In the genomic region with DNA sequence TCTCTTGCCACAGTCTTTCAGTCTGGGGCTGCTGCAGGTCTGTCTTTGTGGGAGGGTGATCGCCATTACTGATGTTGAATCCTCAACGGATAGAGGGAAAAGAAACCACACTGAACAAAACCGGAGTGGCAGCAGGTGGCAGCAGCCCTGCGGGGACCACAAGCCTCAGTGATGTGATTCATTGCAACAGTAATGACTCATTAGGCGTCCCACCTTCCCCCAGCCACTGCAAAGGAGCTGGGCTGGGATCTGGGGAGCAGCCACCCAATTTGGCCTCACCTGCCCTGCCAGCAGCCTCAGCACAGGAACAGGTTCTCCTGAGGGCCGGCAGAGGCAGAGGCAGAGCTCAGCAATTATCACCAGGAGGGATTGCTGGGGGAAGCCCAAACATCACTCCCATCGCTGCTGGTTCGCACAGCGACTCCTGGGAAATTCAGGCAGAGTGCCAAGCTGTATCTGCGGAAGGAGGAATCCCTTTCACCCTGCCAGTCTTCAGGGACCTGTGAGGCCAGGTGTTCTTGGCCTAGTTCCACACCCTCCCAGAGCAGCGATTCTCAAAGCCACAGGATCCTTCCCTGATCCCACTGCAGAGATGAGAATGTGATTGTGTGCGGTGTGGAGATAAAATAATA, we compare ENCODE assay signal across 7 mouse cellular contexts. TPM values are rescaled to one million over a fixed set of nuclear protein-coding genes. Genes with fewer than 3 reads are reported as not detected.
DNase-seq lines count a peak whose midpoint lies in the region; ATAC-seq and TF ChIP-seq lines count a peak whose summit lies in the region.

No protein-coding gene starts in this region.

- H3K4me3 ChIP-seq in kidney, postnatal 0 days (replicated peaks; ENCODE audit: low read depth, low read length): no peak overlapping the region
- H3K4me3 ChIP-seq in kidney, embryonic 14.5 days (ENCODE audit: low read length): no peak overlapping the region
- H3K4me3 ChIP-seq in hindbrain, embryonic 16.5 days (ENCODE audit: low read length): no peak overlapping the region
- no peak overlapping the region for H3K4me3 ChIP-seq in midbrain, embryonic 14.5 days (replicated peaks; ENCODE audit: low read depth, low read length)

- H3K27me3 ChIP-seq in kidney, postnatal 0 days (ENCODE audit: insufficient read depth, low read length): no peaks in the 10 kb centered on the region
- H3K27me3 ChIP-seq in kidney, embryonic 14.5 days (ENCODE audit: control insufficient read depth, insufficient read depth, low read length): no peaks in the 10 kb centered on the region
- H3K27me3 ChIP-seq in hindbrain, embryonic 16.5 days (replicated peaks; ENCODE audit: control insufficient read depth, insufficient read depth, low read length): no peaks in the 10 kb centered on the region
- H3K27me3 ChIP-seq in midbrain, embryonic 14.5 days (ENCODE audit: control insufficient read depth, insufficient read depth, low read length): no peaks in the 10 kb centered on the region

- TF ChIP-seq CTCF in kidney, postnatal 0 days (IDR thresholded peaks at IDR 0.05; ENCODE audit: low read depth): peak; percentile 45
- TF ChIP-seq CTCF in brain, embryonic 14.5 days (IDR thresholded peaks at IDR 0.05; ENCODE audit: borderline replicate concordance, extremely low read depth, insufficient read depth, insufficient read length): no peak

- ATAC-seq in kidney, postnatal 0 days (replicated peaks; ENCODE audit: low FRiP score, low read depth): no peak
- ATAC-seq in kidney, embryonic 14.5 days (ENCODE audit: low FRiP score, low TSS enrichment): no peak
- no peak for ATAC-seq in hindbrain, embryonic 16.5 days
- ATAC-seq in midbrain, embryonic 14.5 days (ENCODE audit: low FRiP score, low TSS enrichment): 0 out of 2 replicates have a peak, but pooled peaks have one; percentile 12

- H3K27ac ChIP-seq in kidney, postnatal 0 days: no peak overlapping the region
- no peak overlapping the region for H3K27ac ChIP-seq in kidney, embryonic 14.5 days (ENCODE audit: low read depth, low read length)
- H3K27ac ChIP-seq in hindbrain, embryonic 16.5 days (ENCODE audit: low read depth, low read length): peak overlapping the region; percentile 57
- H3K27ac ChIP-seq in midbrain, embryonic 14.5 days (replicated peaks; ENCODE audit: low read depth, low read length): peak overlapping the region; percentile 82

- no peak overlapping the region for H3K9ac ChIP-seq in kidney, postnatal 0 days (ENCODE audit: low read depth, low read length)
- no peak overlapping the region for H3K9ac ChIP-seq in kidney, embryonic 14.5 days (ENCODE audit: low read depth, low read length)
- H3K9ac ChIP-seq in hindbrain, embryonic 16.5 days (ENCODE audit: low read depth, low read length): no peak overlapping the region
- H3K9ac ChIP-seq in midbrain, embryonic 14.5 days (replicated peaks; ENCODE audit: low read length): 0 out of 2 replicates have a peak overlapping the region, but pooled peaks have one; percentile 12

- no peaks in the 10 kb centered on the region for H3K4me1 ChIP-seq in kidney, postnatal 0 days (replicated peaks; ENCODE audit: insufficient read depth, low read length)
- peaks cover 6% of the 10 kb centered on the region; the same call in 1 of the 2 replicates for H3K4me1 ChIP-seq in kidney, embryonic 14.5 days (ENCODE audit: control insufficient read depth, insufficient read depth, low read length)
- peaks cover 13% of the 10 kb centered on the region for H3K4me1 ChIP-seq in hindbrain, embryonic 16.5 days (ENCODE audit: control insufficient read depth, insufficient read depth, low read depth, low read length)
- peaks cover 29% of the 10 kb centered on the region for H3K4me1 ChIP-seq in midbrain, embryonic 14.5 days (ENCODE audit: control insufficient read depth, insufficient read depth, low read length)

- DNase-seq in kidney, postnatal 0 days (ENCODE audit: low spot score): peak; percentile 34
- peak; percentile 74 for DNase-seq in brain, embryonic 14.5 days (ENCODE audit: low read depth)
- peak; percentile 64 for DNase-seq in midbrain, embryonic 14.5 days
- DNase-seq in spleen, adult 18-20 months: no peak
- no peak for DNase-seq in spleen, postnatal 36 days (ENCODE audit: low spot score in 2 of 2)

- 25% methylated on average over 12 of the region's 12 CpGs for WGBS in kidney, postnatal 0 days
- 34% methylated on average over 12 of the region's 12 CpGs for WGBS in kidney, embryonic 14.5 days
- WGBS in hindbrain, embryonic 16.5 days: 11% methylated on average over 12 of the region's 12 CpGs
- WGBS in midbrain, embryonic 14.5 days: 16% methylated on average over 12 of the region's 12 CpGs

- H3K36me3 ChIP-seq in kidney, postnatal 0 days (ENCODE audit: insufficient read depth, low read length): 0 out of 2 replicates have a peak, but pooled peaks cover 5% of the 10 kb centered on the region
- no peaks in the 10 kb centered on the region for H3K36me3 ChIP-seq in kidney, embryonic 14.5 days (ENCODE audit: control insufficient read depth, insufficient read depth, low read length)
- peaks cover 4% of the 10 kb centered on the region for H3K36me3 ChIP-seq in hindbrain, embryonic 16.5 days (ENCODE audit: control insufficient read depth, insufficient read depth, low read length)
- peaks cover 18% of the 10 kb centered on the region for H3K36me3 ChIP-seq in midbrain, embryonic 14.5 days (ENCODE audit: control insufficient read depth, insufficient read depth, low read length)

- no peaks in the 10 kb centered on the region for H3K9me3 ChIP-seq in kidney, postnatal 0 days (replicated peaks; ENCODE audit: low read length)
- H3K9me3 ChIP-seq in kidney, embryonic 14.5 days (ENCODE audit: control insufficient read depth, low read length): no peaks in the 10 kb centered on the region
- no peaks in the 10 kb centered on the region for H3K9me3 ChIP-seq in hindbrain, embryonic 16.5 days (ENCODE audit: control insufficient read depth, low read length)
- no peaks in the 10 kb centered on the region for H3K9me3 ChIP-seq in midbrain, embryonic 14.5 days (ENCODE audit: control insufficient read depth, low read length)

- no peak overlapping the region for H3K4me2 ChIP-seq in kidney, postnatal 0 days (ENCODE audit: low read length)
- no peak overlapping the region for H3K4me2 ChIP-seq in kidney, embryonic 14.5 days (replicated peaks; ENCODE audit: low read depth, low read length)
- H3K4me2 ChIP-seq in hindbrain, embryonic 16.5 days (ENCODE audit: low read length): peak overlapping the region; percentile 8; the same call in 1 of the 2 replicates
- peak overlapping the region; percentile 37; the same call in 1 of the 2 replicates for H3K4me2 ChIP-seq in midbrain, embryonic 14.5 days (ENCODE audit: low read length)

- TF ChIP-seq POLR2A in brain, embryonic 14.5 days (IDR thresholded peaks at IDR 0.05; ENCODE audit: borderline replicate concordance, extremely low read depth, insufficient read depth, insufficient read length, poor library complexity, severe bottlenecking): no peak

RNA-seq across cellular contexts. Expression of a gene that starts 25.8 kb away (rescaled TPM):
- polyA plus RNA-seq in kidney, postnatal 0 days (2015; fragmentation: Nextera tagmentation; extraction: Ambion mirVana): 4.9 TPM in 2 replicates
- polyA plus RNA-seq in kidney, embryonic 14.5 days (2014; fragmentation: Nextera tagmentation; extraction: Ambion mirVana): 4.4 and 5.7 TPM in 2 replicates
- polyA plus RNA-seq in brain, embryonic 14.5 days (2012; rRNA removed): 52.4 and 63.2 TPM in 2 replicates
- 25.1 and 27.2 TPM in 2 replicates for polyA plus RNA-seq in hindbrain, embryonic 16.5 days (2015; fragmentation: Nextera tagmentation; extraction: Ambion mirVana)
- 24.3 and 25.7 TPM in 2 replicates for polyA plus RNA-seq in midbrain, embryonic 14.5 days (2014; fragmentation: Nextera tagmentation; extraction: Ambion mirVana)

RNA-seq across cellular contexts. Expression of a gene that starts 26.8 kb away (rescaled TPM):
- 31.6 and 32.7 TPM in 2 replicates for polyA plus RNA-seq in kidney, postnatal 0 days (2015; fragmentation: Nextera tagmentation; extraction: Ambion mirVana)
- 41.7 and 54.8 TPM in 2 replicates for polyA plus RNA-seq in kidney, embryonic 14.5 days (2014; fragmentation: Nextera tagmentation; extraction: Ambion mirVana)
- polyA plus RNA-seq in brain, embryonic 14.5 days (2012; rRNA removed): 20.5 and 25.0 TPM in 2 replicates
- 26.1 and 29.6 TPM in 2 replicates for polyA plus RNA-seq in hindbrain, embryonic 16.5 days (2015; fragmentation: Nextera tagmentation; extraction: Ambion mirVana)
- 25.6 and 31.0 TPM in 2 replicates for polyA plus RNA-seq in midbrain, embryonic 14.5 days (2014; fragmentation: Nextera tagmentation; extraction: Ambion mirVana)

RNA-seq across cellular contexts. Expression of a gene that starts 40.4 kb away (rescaled TPM):
- 5.5 and 5.7 TPM in 2 replicates for polyA plus RNA-seq in kidney, postnatal 0 days (2015; fragmentation: Nextera tagmentation; extraction: Ambion mirVana)
- polyA plus RNA-seq in kidney, embryonic 14.5 days (2014; fragmentation: Nextera tagmentation; extraction: Ambion mirVana): 4.9 and 6.6 TPM in 2 replicates
- polyA plus RNA-seq in brain, embryonic 14.5 days (2012; rRNA removed): 21.5 and 33.4 TPM in 2 replicates
- polyA plus RNA-seq in hindbrain, embryonic 16.5 days (2015; fragmentation: Nextera tagmentation; extraction: Ambion mirVana): 7.3 and 8.4 TPM in 2 replicates
- polyA plus RNA-seq in midbrain, embryonic 14.5 days (2014; fragmentation: Nextera tagmentation; extraction: Ambion mirVana): 9.8 and 10.3 TPM in 2 replicates

RNA-seq across cellular contexts. Expression of a gene that starts 54.5 kb away (rescaled TPM):
- polyA plus RNA-seq in kidney, postnatal 0 days (2015; fragmentation: Nextera tagmentation; extraction: Ambion mirVana): 11.9 and 12.5 TPM in 2 replicates
- 12.8 and 19.8 TPM in 2 replicates for polyA plus RNA-seq in kidney, embryonic 14.5 days (2014; fragmentation: Nextera tagmentation; extraction: Ambion mirVana)
- 35.0 and 39.3 TPM in 2 replicates for polyA plus RNA-seq in brain, embryonic 14.5 days (2012; rRNA removed)
- polyA plus RNA-seq in hindbrain, embryonic 16.5 days (2015; fragmentation: Nextera tagmentation; extraction: Ambion mirVana): 11.6 and 14.0 TPM in 2 replicates
- 14.0 and 15.9 TPM in 2 replicates for polyA plus RNA-seq in midbrain, embryonic 14.5 days (2014; fragmentation: Nextera tagmentation; extraction: Ambion mirVana)

RNA-seq across cellular contexts. Expression of a gene that starts 54.6 kb away (rescaled TPM):
- 23.3 and 24.4 TPM in 2 replicates for polyA plus RNA-seq in kidney, postnatal 0 days (2015; fragmentation: Nextera tagmentation; extraction: Ambion mirVana)
- polyA plus RNA-seq in kidney, embryonic 14.5 days (2014; fragmentation: Nextera tagmentation; extraction: Ambion mirVana): 13.0 and 24.0 TPM in 2 replicates
- polyA plus RNA-seq in brain, embryonic 14.5 days (2012; rRNA removed): 23.3 and 33.0 TPM in 2 replicates
- polyA plus RNA-seq in hindbrain, embryonic 16.5 days (2015; fragmentation: Nextera tagmentation; extraction: Ambion mirVana): 39.5 and 42.9 TPM in 2 replicates
- polyA plus RNA-seq in midbrain, embryonic 14.5 days (2014; fragmentation: Nextera tagmentation; extraction: Ambion mirVana): 34.4 and 49.9 TPM in 2 replicates

Comparison
In these comparisons a context has a peak if more than half of its experiments do, and no peak if none do; other contexts are left out.
1. DNase-seq: peak in kidney, postnatal 0 days (single experiment), brain, embryonic 14.5 days (single experiment) and midbrain, embryonic 14.5 days (single experiment); none in spleen, adult 18-20 months (0 of 2) and spleen, postnatal 36 days (0 of 2).
2. H3K27ac ChIP-seq: peak in hindbrain, embryonic 16.5 days (single experiment) and midbrain, embryonic 14.5 days (single experiment); none in kidney, postnatal 0 days (single experiment) and kidney, embryonic 14.5 days (single experiment).
3. H3K4me2 ChIP-seq: peak in hindbrain, embryonic 16.5 days (single experiment) and midbrain, embryonic 14.5 days (single experiment); none in kidney, postnatal 0 days (single experiment) and kidney, embryonic 14.5 days (single experiment).